Mouse (Mus musculus) megakaryocyte, embryonic 14.5 days (primary cell): ENCODE results near the gene Mlycd.

Experiments used
- FLI1 ChIP-seq: IDR thresholded peaks from 2 replicates; pipeline ENCODE4 v1.6.1; 2012; ENCODE audit warnings: low read length, inconsistent platforms, mixed read lengths
- GATA1 ChIP-seq: IDR thresholded peaks from 3 replicates; pipeline ENCODE4 v1.6.1; 2012; ENCODE audit warnings: mixed read lengths, low read length, inconsistent platforms, borderline replicate concordance

DNA sequence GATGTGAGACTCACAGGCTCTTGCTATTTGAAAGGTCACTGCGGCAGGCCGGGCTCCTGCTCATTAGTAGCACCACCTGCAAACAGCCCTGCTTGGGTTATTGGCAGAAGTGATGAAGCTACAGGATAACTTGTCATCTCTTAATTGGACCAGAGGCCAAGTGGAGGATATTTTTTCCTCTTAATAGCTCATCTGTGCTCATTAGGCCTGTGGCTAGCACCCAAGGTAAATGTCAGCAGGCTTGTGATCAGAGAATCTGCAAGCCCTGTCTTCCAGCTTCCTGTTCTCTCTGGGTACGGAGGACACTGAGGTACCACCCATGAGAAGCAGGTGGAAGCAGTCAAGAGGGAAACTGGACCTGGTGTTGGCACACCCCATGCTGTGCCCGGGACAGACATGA lies 56.5 kb downstream of the Mlycd start:
- no peak for TF ChIP-seq GATA1
- no peak for TF ChIP-seq FLI1
